ENCODE assay signal across 23 mouse cellular contexts in genomic region chr2:165091433-165091965, GRCm38 (mm10). TPM values are rescaled to one million over a fixed set of nuclear protein-coding genes. Genes with fewer than 3 reads are reported as not detected.
A peak's percentile ranks its signal among the peaks of the same experiment; 100 is the strongest.
DNase-seq lines count a peak whose midpoint lies in the region; ATAC-seq lines count a peak whose summit lies in the region.
"Had no signal": no experiment of that assay in that cellular context is flagged by ENCODE, and none has a peak within 500 bp of the region (broad histone marks: within the 10 kb centered on the region; RNA-seq: fewer than 3 reads in every experiment).

No protein-coding gene starts in this region.

- H3K9ac ChIP-seq in midbrain, embryonic 16.5 days (ENCODE audit: low read depth, low read length) = no peak overlapping the region
- H3K9ac ChIP-seq: embryonic facial prominence, embryonic 15.5 days; forebrain, embryonic 15.5 days; hindbrain, embryonic 14.5 days had no signal

- H3K4me2 ChIP-seq in midbrain, embryonic 16.5 days (ENCODE audit: low read length) = no peak overlapping the region
- H3K4me2 ChIP-seq: embryonic facial prominence, embryonic 15.5 days; forebrain, embryonic 15.5 days; hindbrain, embryonic 14.5 days had no signal

- H3K27me3 ChIP-seq in midbrain, embryonic 16.5 days (ENCODE audit: control insufficient read depth, insufficient read depth, low read depth, low read length) = no peaks in the 10 kb centered on the region
- H3K27me3 ChIP-seq: forebrain, embryonic 15.5 days had no signal

- H3K36me3 ChIP-seq in midbrain, embryonic 16.5 days (ENCODE audit: control insufficient read depth, insufficient read depth, low read length) = no peaks in the 10 kb centered on the region
- H3K36me3 ChIP-seq: embryonic facial prominence, embryonic 15.5 days; forebrain, embryonic 15.5 days; G1E; heart, embryonic 10.5 days had no signal

- 0 out of 2 replicates have a peak overlapping the region, but pooled peaks have one; percentile 6 for H3K27ac ChIP-seq in midbrain, embryonic 16.5 days (ENCODE audit: low read length)
- H3K27ac ChIP-seq: embryonic facial prominence, embryonic 15.5 days; forebrain, embryonic 15.5 days; heart, embryonic 10.5 days; hindbrain, embryonic 14.5 days had no signal

- no peaks in the 10 kb centered on the region for H3K9me3 ChIP-seq in midbrain, embryonic 16.5 days (replicated peaks; ENCODE audit: control insufficient read depth, low read length, poor library complexity, severe bottlenecking)
- H3K9me3 ChIP-seq: embryonic facial prominence, embryonic 15.5 days; forebrain, embryonic 15.5 days; heart, embryonic 10.5 days had no signal

- 69% methylated on average over 8 of the region's 8 CpGs for WGBS in midbrain, embryonic 16.5 days

- DNase-seq in retina, postnatal 1 day = peak; percentile 57
- DNase-seq in retina, embryonic 14.5 days (ENCODE audit: low spot score) = no peak
- peak; percentile 83 for DNase-seq in adrenal gland, adult 8-10 months
- peak; percentile 67 for DNase-seq in adrenal gland, postnatal 25 days
- no peak for DNase-seq in right cerebral cortex, postnatal 14 days
- DNase-seq: cerebellum, adult 18-20 months; cerebellum, postnatal 10 days; gastrocnemius, postnatal 10 days; heart, adult 18-20 months; heart, postnatal 10 days; heart, postnatal 4 days had no signal

- no peak overlapping the region for H3K4me3 ChIP-seq in midbrain, embryonic 16.5 days (ENCODE audit: low read depth, low read length)
- H3K4me3 ChIP-seq: embryonic facial prominence, embryonic 15.5 days; forebrain, embryonic 15.5 days; heart, embryonic 10.5 days had no signal

- no peak for ATAC-seq in midbrain, embryonic 16.5 days
- ATAC-seq in CD4-positive, CD25-positive, alpha-beta regulatory T cell, adult 4 months = no peak
- ATAC-seq: forebrain, embryonic 15.5 days; intestine, embryonic 16.5 days had no signal

- H3K4me1 ChIP-seq in midbrain, embryonic 16.5 days (ENCODE audit: control insufficient read depth, insufficient read depth, low read length) = peaks cover 8% of the 10 kb centered on the region
- H3K4me1 ChIP-seq: embryonic facial prominence, embryonic 15.5 days had no signal

RNA-seq across cellular contexts. Expression of gene 1700025C18Rik, which starts 0.9 kb away (rescaled TPM):
- not detected for total RNA-seq in adrenal gland, adult 8-10 months (2022)
- not detected in 2 replicates for total RNA-seq in adrenal gland, postnatal 25 days (2021)
- polyA plus RNA-seq in midbrain, embryonic 16.5 days (2015; fragmentation: Nextera tagmentation; extraction: Ambion mirVana) = not detected in 2 replicates
- polyA plus RNA-seq in CD4-positive, CD25-positive, alpha-beta regulatory T cell, adult 4 months (2017; shearing (Covaris generic)) = not detected
- total RNA-seq: G1E; gastrocnemius, postnatal 10 days; gastrocnemius, postnatal 4 days; heart, adult 18-20 months; heart, postnatal 10 days; heart, postnatal 4 days had no signal
- polyA plus RNA-seq: embryonic facial prominence, embryonic 11.5 days; embryonic facial prominence, embryonic 15.5 days; forebrain, embryonic 11.5 days; forebrain, embryonic 15.5 days; G1E; heart, embryonic 10.5 days; heart, embryonic 14.5 days; hindbrain, embryonic 14.5 days; intestine, embryonic 16.5 days had no signal

RNA-seq across cellular contexts. Expression of gene Cd40, which starts 36.1 kb away (rescaled TPM):
- 1 to 10 TPM; 2.3 to 4.9 (median 3.3) TPM for total RNA-seq in adrenal gland, adult 8-10 months (2022)
- total RNA-seq in adrenal gland, postnatal 25 days (2021) = 2.1 and 3.9 TPM in 2 replicates
- polyA plus RNA-seq in midbrain, embryonic 16.5 days (2015; fragmentation: Nextera tagmentation; extraction: Ambion mirVana) = 6.0 TPM in 2 replicates
- polyA plus RNA-seq in CD4-positive, CD25-positive, alpha-beta regulatory T cell, adult 4 months (2017; shearing (Covaris generic)) = 1 to 10 TPM; 1.6 to 6.0 TPM
- polyA plus RNA-seq: G1E had no signal

RNA-seq across cellular contexts. Expression of gene Ncoa5, which starts 56.8 kb away (rescaled TPM):
- total RNA-seq in adrenal gland, adult 8-10 months (2022) = 10 to 100 TPM; 28.0 to 45.1 (median 34.0) TPM
- total RNA-seq in adrenal gland, postnatal 25 days (2021) = 34.1 and 46.2 TPM in 2 replicates
- 105 and 129 TPM in 2 replicates for polyA plus RNA-seq in midbrain, embryonic 16.5 days (2015; fragmentation: Nextera tagmentation; extraction: Ambion mirVana)
- 10 to 100 TPM; 28.6 to 49.0 TPM for polyA plus RNA-seq in CD4-positive, CD25-positive, alpha-beta regulatory T cell, adult 4 months (2017; shearing (Covaris generic))

Comparison
In these comparisons a context has a peak if more than half of its experiments do, and no peak if none do; other contexts are left out.
1. DNase-seq: peak in retina, postnatal 1 day (single experiment), adrenal gland, adult 8-10 months (single experiment) and adrenal gland, postnatal 25 days (single experiment); none in retina, embryonic 14.5 days (single experiment) and right cerebral cortex, postnatal 14 days (single experiment).